Mouse (Mus musculus) adrenal gland, adult 10 weeks (tissue): Measurements from ENCODE around the gene Prpsap2. TPM values are rescaled to one million over a fixed set of nuclear protein-coding genes. Genes with fewer than 3 reads are reported as not detected.

Source experiments
- polyA plus RNA-seq: library from polyadenylated mRNA; stranded (reverse); fragments of 350-450 nt; fragmentation: Illumina TruSeq; extraction: RNeasy Lipid Tissue Mini Kit (QIAGEN cat#74804); gene quantifications from one replicate; pipeline ENCODE4 v1.2.3, GENCODE M21; 2014; ENCODE audit warnings: low read depth, low replicate concordance

Prpsap2 gene
- 57.0 TPM for polyA plus RNA-seq

GRCm38 (mm10) chr11:61761584-61762407, at the start of gene Prpsap2:
Gene Prpsap2 (minus strand): TSS chr11:61762088.

GRCm38 (mm10) chr11:61720636-61721035, 41.3 kb downstream of the Prpsap2 start, which contains the start of gene Slc5a10:
Gene Slc5a10 (minus strand): TSS chr11:61720826.

GRCm38 (mm10) chr11:61683907-61684731, 77.8 kb downstream of the Prpsap2 start, which contains the start of gene Fam83g:
Gene Fam83g (plus strand): TSS chr11:61684091.

Other genes starting within 250 kb of the Prpsap2 start
- 14.1 TPM for gene Epn2, start 182.4 kb downstream of the Prpsap2 start, polyA plus RNA-seq
- 0.93 TPM for gene Grap, start 108.8 kb downstream of the Prpsap2 start, polyA plus RNA-seq
- gene Fam83g, start 78.0 kb downstream of the Prpsap2 start, polyA plus RNA-seq = not detected
- not detected for gene Slc5a10, start 41.3 kb downstream of the Prpsap2 start, polyA plus RNA-seq
- 68.2 TPM for gene Ulk2, start 93.0 kb upstream of the Prpsap2 start, polyA plus RNA-seq
- 46.1 TPM for gene Akap10, start 168.2 kb upstream of the Prpsap2 start, polyA plus RNA-seq
- gene Specc1, start 194.7 kb upstream of the Prpsap2 start, polyA plus RNA-seq = 5.2 TPM